Mouse (Mus musculus) fibroblast of lung, adult 2 months (primary cell): ENCODE measurements around the gene Ubc.
A peak's percentile ranks its signal among the peaks of the same experiment; 100 is the strongest.
"Not testable (repeated sequence)": the region's sequence is repeated elsewhere in the genome, so short reads cannot be mapped to it uniquely, and the experiment has no call there.

Experiments
- DNase-seq: peaks from one replicate; pipeline ENCODE4 v3.0.0-alpha.2; 2011; ENCODE audit warnings: low read depth

Gene Ubc

GRCm38 (mm10) chr5:125389579-125390441, at the start of gene Ubc:
Gene Ubc (minus strand): TSS chr5:125390202.
- peak; percentile 88 for DNase-seq

DNA sequence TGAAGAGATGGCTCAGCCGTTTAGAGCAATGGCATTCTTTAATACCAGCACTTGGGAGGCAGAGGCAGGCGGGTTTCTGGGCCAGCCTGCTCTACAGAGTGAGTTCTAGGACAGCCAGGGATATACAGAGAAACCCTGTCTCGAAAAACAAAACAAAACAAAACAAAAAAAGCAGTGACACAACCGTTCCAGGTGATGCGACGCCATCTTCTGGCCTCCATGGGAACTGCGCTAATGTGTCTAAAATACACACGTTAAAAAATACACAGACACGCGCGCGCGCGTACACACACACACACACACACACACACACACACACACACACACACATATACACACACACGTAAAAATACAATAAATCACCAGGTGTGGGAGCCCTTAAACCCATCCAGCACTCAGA, 44.3 kb upstream of the Ubc start:
- not testable (repeated sequence) for DNase-seq

DNA sequence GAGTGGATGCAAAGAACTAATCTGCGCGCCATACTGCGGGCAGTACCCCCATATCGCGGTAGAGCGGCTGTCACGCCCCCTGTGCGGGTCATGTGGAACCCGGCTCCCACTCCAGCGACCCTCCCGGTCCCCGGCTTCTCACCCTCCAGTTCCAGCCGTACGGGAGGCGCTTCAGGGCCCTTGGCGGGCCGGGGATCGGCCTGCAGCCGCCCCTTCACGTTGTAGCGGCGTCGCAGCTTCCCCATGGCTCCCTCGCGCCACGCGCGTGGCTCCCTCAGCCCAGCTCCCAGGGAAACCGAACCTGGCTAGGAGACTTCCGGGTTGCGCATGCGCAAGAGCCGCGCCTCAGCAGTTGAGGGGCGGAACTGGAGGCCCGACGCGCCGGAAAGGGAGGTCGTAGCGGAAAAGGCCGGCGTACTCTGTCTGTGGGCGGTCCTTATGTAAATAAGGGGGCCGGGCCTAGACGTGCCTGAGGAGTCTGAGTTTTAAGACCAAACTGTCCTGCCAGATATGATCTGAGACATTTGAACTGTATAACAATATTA, 43.9 kb upstream of the Ubc start, which contains the start of gene Dhx37:
Gene Dhx37, minus strand, starts transcription at position 329 of the 545 bp plus-strand sequence.
- DNase-seq: peak; percentile 77

DNA sequence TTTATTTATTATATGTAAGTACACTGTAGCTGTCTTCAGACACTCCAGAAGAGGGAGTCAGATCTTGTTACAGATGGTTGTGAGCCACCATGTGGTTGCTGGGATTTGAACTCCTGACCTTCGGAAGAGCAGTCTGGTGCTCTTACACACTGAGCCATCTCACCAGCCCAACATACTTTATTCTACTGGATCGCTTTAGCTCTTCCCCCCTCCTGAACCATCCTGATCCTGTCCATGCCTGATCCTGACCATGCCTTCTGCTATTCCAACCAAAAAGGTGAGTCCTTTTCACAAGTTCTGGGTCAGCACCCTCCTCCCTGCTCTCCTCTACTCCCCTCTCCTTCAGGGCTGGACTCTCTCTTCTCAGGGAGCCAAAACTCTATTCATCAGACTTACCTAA, 42.3 kb upstream of the Ubc start:
- not testable (repeated sequence) for DNase-seq

DNA sequence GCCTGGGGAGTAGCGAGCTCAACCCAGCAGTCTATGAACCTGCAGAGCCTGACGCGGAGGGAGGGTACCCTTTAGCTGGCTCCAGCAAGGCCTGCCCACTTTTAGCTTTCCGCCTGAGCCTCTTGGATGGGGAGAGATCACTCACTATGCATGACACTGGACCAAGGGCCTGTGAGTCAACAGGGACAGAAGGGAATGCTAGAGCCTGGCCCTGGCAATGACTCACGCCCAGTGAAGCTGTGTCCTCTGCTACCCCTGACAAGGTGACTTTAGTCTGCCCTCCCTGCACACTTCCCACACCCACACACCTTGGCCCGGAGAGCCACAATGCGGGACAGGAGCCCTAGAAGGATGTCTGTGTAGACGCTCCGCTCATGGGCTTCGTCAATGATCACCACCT, 36.3 kb upstream of the Ubc start:
- DNase-seq: no peak

GRCm38 (mm10) chr5:125425698-125426276, 35.8 kb upstream of the Ubc start:
- DNase-seq: no peak

DNA sequence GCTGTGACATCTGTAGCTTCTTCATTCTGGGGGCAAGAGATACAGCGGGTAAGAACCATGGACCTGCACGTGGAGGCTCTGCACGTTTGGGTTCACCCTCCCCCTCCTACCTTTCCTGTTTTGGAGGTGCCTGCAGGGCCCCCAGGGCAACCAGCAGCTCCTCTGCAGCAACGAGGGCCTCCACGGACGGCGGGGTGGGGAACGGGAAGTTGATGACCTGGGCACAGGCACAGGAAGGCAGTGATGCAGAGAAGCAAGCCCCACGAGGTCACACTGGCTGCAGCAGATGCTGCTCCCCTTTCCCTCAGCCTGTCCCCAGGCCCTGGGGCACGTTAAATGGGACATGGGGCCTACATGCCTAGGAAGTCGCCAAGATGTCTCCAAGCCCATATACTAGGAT, 29.1 kb upstream of the Ubc start:
- no peak for DNase-seq

GRCm38 (mm10) chr5:125418636-125419035, 28.6 kb upstream of the Ubc start:
- DNase-seq: no peak

- no peak for DNase-seq
Observed at GRCm38 (mm10) chr5:125416183-125416582, 26.2 kb upstream of the Ubc start.

DNA sequence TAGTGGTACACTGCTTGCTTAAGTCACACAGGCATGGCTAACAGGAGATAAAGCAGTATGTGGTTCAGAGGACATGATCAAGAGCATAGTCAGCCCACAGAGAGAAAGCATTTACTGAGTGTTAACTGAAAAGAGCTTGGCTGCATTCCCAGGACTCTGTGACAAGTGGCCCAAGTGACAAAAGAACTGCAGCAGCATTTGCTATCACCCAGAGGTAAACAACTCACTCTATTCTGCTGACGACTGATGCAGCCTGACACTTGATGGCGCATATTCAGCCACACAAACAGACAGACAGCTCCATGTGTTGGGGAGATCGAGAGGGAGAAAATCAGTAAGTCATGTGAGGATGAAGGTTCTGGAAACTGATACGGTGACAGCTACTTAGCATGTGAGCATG, 23.8 kb upstream of the Ubc start:
- DNase-seq: no peak

- DNase-seq: not testable (repeated sequence)
Observed at GRCm38 (mm10) chr5:125412536-125412935, 22.5 kb upstream of the Ubc start.

- DNase-seq: no peak
Observed at GRCm38 (mm10) chr5:125411972-125412530, 22.0 kb upstream of the Ubc start.

- no peak for DNase-seq
Observed at GRCm38 (mm10) chr5:125409348-125410090, 19.5 kb upstream of the Ubc start.

- DNase-seq: no peak
Observed at GRCm38 (mm10) chr5:125408842-125409241, 18.8 kb upstream of the Ubc start.

DNA sequence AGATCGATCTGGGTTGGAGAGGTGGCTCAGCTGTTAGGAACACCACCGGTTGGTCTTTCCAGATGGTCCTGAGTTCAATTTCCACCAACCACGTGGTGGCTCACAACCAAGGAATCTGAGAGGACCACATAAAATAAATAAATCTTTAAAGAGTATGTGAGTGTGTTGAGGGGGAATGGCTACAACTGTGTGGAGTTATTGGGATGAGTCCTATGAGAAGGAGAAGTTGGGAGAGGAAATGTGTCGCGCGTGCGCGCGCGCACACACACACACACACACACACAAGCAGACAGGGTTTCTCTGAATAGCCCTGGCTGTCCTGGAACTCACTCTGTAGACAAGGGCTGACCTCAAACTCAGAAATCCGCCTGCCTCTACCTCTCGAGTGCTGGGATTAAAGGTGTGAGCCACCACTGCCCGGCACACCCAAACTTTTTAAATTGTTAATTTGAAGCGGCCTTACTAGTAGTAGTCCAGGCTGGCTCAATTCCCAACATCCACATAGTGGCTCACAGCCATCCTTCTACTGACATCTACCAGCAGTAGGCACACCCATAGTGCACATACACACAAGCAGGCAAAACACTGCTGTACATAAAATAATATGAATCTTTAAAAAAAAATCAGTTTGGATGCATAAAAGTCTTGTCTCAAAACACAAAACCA, 18.0 kb upstream of the Ubc start:
- DNase-seq: no peak

- no peak for DNase-seq
Observed at GRCm38 (mm10) chr5:125407020-125407830, 17.2 kb upstream of the Ubc start.

DNA sequence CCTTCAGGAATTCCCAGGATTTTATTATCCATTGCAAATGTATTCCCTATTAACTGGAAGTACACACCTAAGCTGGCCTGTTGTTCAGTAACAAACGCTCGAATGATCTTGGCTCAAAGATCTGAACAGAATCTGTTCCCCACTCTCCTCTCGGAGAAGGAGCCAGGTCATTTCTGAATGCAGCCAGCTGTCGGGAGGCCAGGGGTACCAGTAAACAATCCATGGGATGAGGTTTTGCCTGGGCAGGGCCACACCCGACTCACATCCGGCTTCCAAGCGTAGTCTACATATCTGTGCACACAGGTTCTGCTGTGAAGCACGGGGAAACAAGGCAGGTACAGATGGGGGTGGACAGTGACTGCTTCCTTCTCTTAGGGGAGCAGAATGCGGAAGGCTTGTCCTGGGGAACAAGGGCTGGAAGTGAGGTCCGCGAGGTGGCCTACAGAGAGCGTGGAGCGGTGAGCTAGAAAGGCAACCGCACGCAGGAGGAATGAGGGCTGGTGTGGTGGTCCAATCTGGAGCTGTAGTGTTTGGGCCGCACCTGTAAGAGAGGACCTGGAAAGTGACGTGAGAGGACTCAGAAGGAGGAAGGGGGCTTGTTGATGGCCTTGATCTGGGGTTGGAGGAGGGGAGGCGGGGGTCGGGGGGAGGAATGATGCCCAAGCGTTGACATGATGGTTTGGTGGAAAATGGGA, 16.5 kb upstream of the Ubc start:
- no peak for DNase-seq

DNA sequence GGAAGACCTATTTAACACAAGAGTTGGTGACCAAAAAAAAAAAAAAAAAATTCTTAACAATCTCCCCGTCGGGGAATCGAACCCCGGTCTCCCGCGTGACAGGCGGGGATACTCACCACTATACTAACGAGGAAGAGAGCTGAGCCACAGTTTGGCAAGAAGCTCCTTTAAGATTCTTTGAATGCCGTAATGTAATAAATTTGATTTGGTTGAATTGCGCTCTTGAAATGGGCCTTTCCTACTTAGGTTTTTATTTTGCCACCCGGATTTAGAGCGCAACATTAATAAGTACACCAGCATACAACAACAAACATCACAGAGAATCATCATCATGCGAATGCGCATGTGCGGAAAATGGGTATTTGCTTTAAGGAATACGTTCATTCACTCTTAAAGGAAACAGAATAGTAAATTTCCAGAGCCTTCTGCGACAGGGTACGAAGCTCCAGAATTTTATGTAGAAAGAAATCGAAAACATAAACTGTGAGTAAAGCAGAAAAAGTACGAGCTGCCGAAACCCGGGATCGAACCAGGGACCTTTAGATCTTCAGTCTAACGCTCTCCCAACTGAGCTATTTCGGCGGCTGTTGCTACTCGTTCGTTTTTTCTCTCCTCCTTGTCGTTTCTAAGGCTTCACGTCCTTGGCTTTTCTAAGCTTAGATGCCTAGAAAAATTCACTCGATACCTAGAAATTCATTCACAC, 15.7 kb upstream of the Ubc start:
- no peak for DNase-seq

- DNase-seq: no peak
Observed at GRCm38 (mm10) chr5:125404903-125405545, 15.0 kb upstream of the Ubc start.
